Mouse (Mus musculus) testis, adult 2 months (tissue): ENCODE data around the gene Gfra1.

Experiments
- CTCF ChIP-seq: fragments of 200-500 bp; IDR thresholded peaks from 2 replicates; pipeline ENCODE4 v1.5.1; 2012; ENCODE audit warnings: low read depth, mild to moderate bottlenecking, inconsistent platforms, low read length, moderate library complexity; ENCODE audit not compliant: control insufficient read depth, insufficient read depth, insufficient replicate concordance
- POLR2A ChIP-seq: fragments of 200-500 bp; IDR thresholded peaks from 2 replicates; pipeline ENCODE4 v1.6.1; 2012; ENCODE audit warnings: low read depth, mild to moderate bottlenecking, inconsistent platforms, low read length, moderate library complexity; ENCODE audit not compliant: control insufficient read depth

DNA sequence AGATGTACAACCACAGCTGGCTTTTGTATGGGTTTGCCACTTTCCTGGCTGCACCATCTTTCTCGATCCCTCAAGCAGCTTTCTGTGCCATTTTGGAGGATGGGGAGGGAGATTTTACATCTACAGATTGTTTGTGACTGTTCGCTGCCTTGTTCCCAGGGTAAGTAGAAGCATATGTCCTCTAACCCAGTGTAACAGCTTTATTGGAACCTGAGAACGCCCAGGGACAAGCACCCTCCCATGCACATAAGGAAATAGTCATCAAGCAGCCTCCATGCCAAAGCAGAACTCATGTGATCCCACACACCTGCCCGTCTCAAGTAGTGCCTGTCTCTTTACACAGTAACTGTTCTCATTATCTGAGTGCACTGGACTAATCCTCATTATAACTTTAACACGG, 256.0 kb downstream of the Gfra1 start:
- TF ChIP-seq POLR2A = no peak
- TF ChIP-seq CTCF = no peak
